Mouse (Mus musculus) neural tube, embryonic 12.5 days (tissue): ENCODE measurements around the gene Med13l. TPM values are rescaled to one million over a fixed set of nuclear protein-coding genes. Genes with fewer than 3 reads are reported as not detected.

ENCODE experiments used
- ATAC-seq: fragments of 200-750 bp; cut with Nextera tagmentation; 2 replicates; pipeline ENCODE4 v1.8.0; 2017; ENCODE audit warnings: low read depth, mild to moderate bottlenecking, moderate TSS enrichment, moderate library complexity; ENCODE audit not compliant: low FRiP score
- H3K27ac ChIP-seq: fragments of 300-500 bp; sonication (generic); 2 replicates; pipeline ENCODE4 v1.5.1; 2016
- H3K27me3 ChIP-seq: fragments of 300-500 bp; sonication (generic); replicated peaks from 2 replicates; pipeline ENCODE4 v1.6.1; 2016; ENCODE audit warnings: mild to moderate bottlenecking
- H3K36me3 ChIP-seq: fragments of 300-500 bp; sonication (generic); 2 replicates; pipeline ENCODE4 v1.6.1; 2016; ENCODE audit warnings: mild to moderate bottlenecking
- H3K4me1 ChIP-seq: fragments of 300-500 bp; sonication (generic); 2 replicates; pipeline ENCODE4 v1.6.1; 2016
- H3K4me2 ChIP-seq: fragments of 300-500 bp; sonication (generic); replicated peaks from 2 replicates; pipeline ENCODE4 v1.6.1; 2016; ENCODE audit warnings: mild to moderate bottlenecking
- H3K4me3 ChIP-seq: fragments of 300-500 bp; sonication (generic); 2 replicates; pipeline ENCODE4 v1.5.1; 2016
- H3K9ac ChIP-seq: fragments of 300-500 bp; sonication (generic); 2 replicates; pipeline ENCODE4 v1.6.1; 2016; ENCODE audit warnings: mild to moderate bottlenecking
- H3K9me3 ChIP-seq: fragments of 300-500 bp; sonication (generic); 2 replicates; pipeline ENCODE4 v1.6.1; 2016; ENCODE audit warnings: mild to moderate bottlenecking
- WGBS: fragments of 180-500 bp; shearing (Covaris S2); methylation state at CpG from one replicate; pipeline ENCODE4 v1.1.7; 2016; 5-methylcytosine and 5-hydroxymethylcytosine counted together
- polyA plus RNA-seq: library from polyadenylated mRNA; unstranded; fragments of >200 nt; fragmentation: Nextera tagmentation; extraction: Ambion mirVana; gene quantifications from 2 replicates; pipeline ENCODE4 v1.2.1, GENCODE M21; 2016

Med13l gene
- polyA plus RNA-seq, result 14.8 and 15.6 TPM in 2 replicates

GRCm38 (mm10) chr5:118560385-118561085, at the start of gene Med13l:
Med13l (plus strand) TSS chr5:118560679.
- under 1% methylated on average over 89 of the region's 120 CpGs for WGBS
- H3K9ac ChIP-seq, result peak within 1 kb of the TSS; percentile 90
- peak within 1 kb of the TSS; percentile 93 for H3K27ac ChIP-seq
- no peaks in the 10 kb centered on the region for H3K9me3 ChIP-seq
- H3K4me3 ChIP-seq, result peak within 1 kb of the TSS; percentile 81
- no peaks in the 10 kb centered on the region for H3K27me3 ChIP-seq
- H3K4me1 ChIP-seq, result peaks cover 26% of the 10 kb centered on the region
- H3K4me2 ChIP-seq, result peak within 1 kb of the TSS; percentile 71
- ATAC-seq, result peak; percentile 70
- no peaks in the 10 kb centered on the region for H3K36me3 ChIP-seq

GRCm38 (mm10) chr5:118510969-118511368, 49.5 kb upstream of the Med13l start:
- peaks cover 25% of the 10 kb centered on the region for H3K4me1 ChIP-seq
- H3K36me3 ChIP-seq, result no peaks in the 10 kb centered on the region
- H3K9me3 ChIP-seq, result no peaks in the 10 kb centered on the region
- WGBS, result 89% methylated on average over 4 of the region's 4 CpGs
- no peak overlapping the region for H3K4me3 ChIP-seq
- H3K4me2 ChIP-seq, result no peak overlapping the region
- H3K9ac ChIP-seq, result no peak overlapping the region
- ATAC-seq, result no peak
- H3K27ac ChIP-seq, result no peak overlapping the region
- H3K27me3 ChIP-seq, result 0 out of 2 replicates have a peak, but pooled peaks cover 10% of the 10 kb centered on the region

- Histone ChIP-seq H3K27ac (no peak overlapping the region), H3K4me2 (no peak overlapping the region), H3K9me3 (no peaks in the 10 kb centered on the region), H3K27me3 (0 out of 2 replicates have a peak, but pooled peaks cover 10% of the 10 kb centered on the region), H3K4me1 (peaks cover 34% of the 10 kb centered on the region), H3K36me3 (no peaks in the 10 kb centered on the region), H3K9ac (no peak overlapping the region), H3K4me3 (no peak overlapping the region)
- no peak for ATAC-seq
- 58% methylated on average over 1 of the region's 1 CpGs for WGBS
These were observed 47.5 kb upstream of the Med13l start for GRCm38 (mm10) chr5:118513005-118513404.

- WGBS, result 5% methylated on average over 43 of the region's 43 CpGs
- Histone ChIP-seq H3K9ac (no peak overlapping the region), H3K4me1 (peaks cover 38% of the 10 kb centered on the region), H3K9me3 (no peaks in the 10 kb centered on the region), H3K36me3 (no peaks in the 10 kb centered on the region), H3K27ac (no peak overlapping the region), H3K27me3 (0 out of 2 replicates have a peak, but pooled peaks cover 10% of the 10 kb centered on the region), H3K4me3 (peak overlapping the region; percentile 9), H3K4me2 (peak overlapping the region; percentile 55)
- no peak for ATAC-seq
These were observed 46.6 kb upstream of the Med13l start for GRCm38 (mm10) chr5:118513629-118514526.

GRCm38 (mm10) chr5:118514527-118514831, 46.0 kb upstream of the Med13l start:
- no peak for ATAC-seq
- no peak overlapping the region for H3K27ac ChIP-seq
- peak overlapping the region; percentile 9 for H3K4me3 ChIP-seq
- no peak overlapping the region for H3K9ac ChIP-seq
- H3K9me3 ChIP-seq, result no peaks in the 10 kb centered on the region
- H3K4me2 ChIP-seq, result peak overlapping the region; percentile 55
- H3K27me3 ChIP-seq, result 0 out of 2 replicates have a peak, but pooled peaks cover 10% of the 10 kb centered on the region
- H3K36me3 ChIP-seq, result no peaks in the 10 kb centered on the region
- peaks cover 39% of the 10 kb centered on the region for H3K4me1 ChIP-seq
- 20% methylated on average over 9 of the region's 9 CpGs for WGBS

- Histone ChIP-seq H3K4me2 (peak overlapping the region; percentile 55), H3K4me3 (no peak overlapping the region), H3K27me3 (0 out of 2 replicates have a peak, but pooled peaks cover 10% of the 10 kb centered on the region), H3K27ac (no peak overlapping the region), H3K9me3 (no peaks in the 10 kb centered on the region), H3K36me3 (no peaks in the 10 kb centered on the region), H3K9ac (no peak overlapping the region), H3K4me1 (peaks cover 39% of the 10 kb centered on the region)
- 53% methylated on average over 5 of the region's 5 CpGs for WGBS
- ATAC-seq, result no peak
These were observed 45.6 kb upstream of the Med13l start for GRCm38 (mm10) chr5:118514842-118515241.

- ATAC-seq, result no peak
- Histone ChIP-seq H3K9ac (no peak overlapping the region), H3K4me3 (no peak overlapping the region), H3K4me1 (peaks cover 39% of the 10 kb centered on the region), H3K36me3 (no peaks in the 10 kb centered on the region), H3K4me2 (peak overlapping the region; percentile 55), H3K9me3 (no peaks in the 10 kb centered on the region), H3K27ac (no peak overlapping the region), H3K27me3 (0 out of 2 replicates have a peak, but pooled peaks cover 10% of the 10 kb centered on the region)
- 11% methylated on average over 11 of the region's 11 CpGs for WGBS
These were observed 45.2 kb upstream of the Med13l start for GRCm38 (mm10) chr5:118515280-118515721.

- Histone ChIP-seq H3K4me3 (no peak overlapping the region), H3K36me3 (no peaks in the 10 kb centered on the region), H3K27ac (no peak overlapping the region), H3K4me2 (peak overlapping the region; percentile 55; the same call in 1 of the 2 replicates), H3K27me3 (0 out of 2 replicates have a peak, but pooled peaks cover 10% of the 10 kb centered on the region), H3K9me3 (no peaks in the 10 kb centered on the region), H3K4me1 (peaks cover 39% of the 10 kb centered on the region), H3K9ac (no peak overlapping the region)
- 81% methylated on average over 6 of the region's 6 CpGs for WGBS
- ATAC-seq, result no peak
These were observed 44.4 kb upstream of the Med13l start for GRCm38 (mm10) chr5:118516066-118516465.

- Histone ChIP-seq H3K9me3 (no peaks in the 10 kb centered on the region), H3K4me3 (no peak overlapping the region), H3K4me1 (peaks cover 39% of the 10 kb centered on the region), H3K27me3 (0 out of 2 replicates have a peak, but pooled peaks cover 10% of the 10 kb centered on the region), H3K9ac (no peak overlapping the region), H3K36me3 (no peaks in the 10 kb centered on the region), H3K4me2 (no peak overlapping the region), H3K27ac (no peak overlapping the region)
- ATAC-seq, result no peak
- 40% methylated on average over 6 of the region's 6 CpGs for WGBS
These were observed 44.0 kb upstream of the Med13l start for GRCm38 (mm10) chr5:118516470-118516869.

- no peak overlapping the region for H3K4me3 ChIP-seq
- peaks cover 18% of the 10 kb centered on the region for H3K4me1 ChIP-seq
- H3K9me3 ChIP-seq, result no peaks in the 10 kb centered on the region
- ATAC-seq, result no peak
- no peak overlapping the region for H3K9ac ChIP-seq
- no peak overlapping the region for H3K27ac ChIP-seq
- H3K27me3 ChIP-seq, result no peaks in the 10 kb centered on the region
- H3K4me2 ChIP-seq, result no peak overlapping the region
- 80% methylated on average over 3 of the region's 3 CpGs for WGBS
- H3K36me3 ChIP-seq, result no peaks in the 10 kb centered on the region
These were observed 40.0 kb upstream of the Med13l start for GRCm38 (mm10) chr5:118520457-118520856.

GRCm38 (mm10) chr5:118524400-118524799, 36.1 kb upstream of the Med13l start:
- WGBS, result 63% methylated on average over 7 of the region's 7 CpGs
- Histone ChIP-seq H3K4me3 (no peak overlapping the region), H3K9ac (no peak overlapping the region), H3K4me1 (peaks cover 11% of the 10 kb centered on the region; the same call in 1 of the 2 replicates), H3K27ac (no peak overlapping the region), H3K27me3 (no peaks in the 10 kb centered on the region), H3K36me3 (no peaks in the 10 kb centered on the region), H3K9me3 (no peaks in the 10 kb centered on the region), H3K4me2 (no peak overlapping the region)
- no peak for ATAC-seq

GRCm38 (mm10) chr5:118525634-118526033, 34.8 kb upstream of the Med13l start:
- WGBS, result 82% methylated on average over 6 of the region's 6 CpGs
- Histone ChIP-seq H3K9ac (no peak overlapping the region), H3K4me3 (no peak overlapping the region), H3K4me2 (no peak overlapping the region), H3K27me3 (no peaks in the 10 kb centered on the region), H3K27ac (no peak overlapping the region), H3K9me3 (no peaks in the 10 kb centered on the region), H3K36me3 (no peaks in the 10 kb centered on the region), H3K4me1 (peaks cover 12% of the 10 kb centered on the region; the same call in 1 of the 2 replicates)
- ATAC-seq, result no peak
